Mouse (Mus musculus) midbrain, embryonic 11.5 days (tissue): ENCODE measurements at regions not wholly inside any gene's neighbourhood (a gene's known extent, or its start where the extent isn't known, plus 50 kb on each side); places are given as distances from the start of the nearest gene placed in this dataset.
"Not testable (repeated sequence)": the region's sequence is repeated elsewhere in the genome, so short reads cannot be mapped to it uniquely, and the experiment has no call there.

Experiments used
- ATAC-seq: fragments of 200-750 bp; cut with Nextera tagmentation; 2 replicates; pipeline ENCODE4 v1.8.0; 2017; ENCODE audit warnings: moderate TSS enrichment, moderate library complexity; ENCODE audit not compliant: low FRiP score
- DNase-seq: peaks from one replicate; pipeline ENCODE4 v3.0.0; 2015; ENCODE audit warnings: low spot score; ENCODE audit errors: missing footprints
- H3K27ac ChIP-seq: fragments of 300-500 bp; sonication (generic); 2 replicates; pipeline ENCODE4 v1.5.1; 2014; ENCODE audit warnings: low read depth, low read length
- H3K27me3 ChIP-seq: fragments of 300-500 bp; sonication (generic); 2 replicates; pipeline ENCODE4 v1.6.1; 2014; ENCODE audit warnings: mild to moderate bottlenecking, low read length, moderate library complexity, mixed read lengths; ENCODE audit not compliant: control insufficient read depth, insufficient read depth
- H3K36me3 ChIP-seq: fragments of 300-500 bp; sonication (generic); 2 replicates; pipeline ENCODE4 v1.6.1; 2014; ENCODE audit warnings: mild to moderate bottlenecking, low read length, moderate library complexity, mixed read lengths; ENCODE audit not compliant: control insufficient read depth, insufficient read depth
- H3K4me1 ChIP-seq: fragments of 300-500 bp; sonication (generic); 2 replicates; pipeline ENCODE4 v1.6.1; 2014; ENCODE audit warnings: low read length; ENCODE audit not compliant: control insufficient read depth, insufficient read depth
- H3K4me2 ChIP-seq: fragments of 300-500 bp; sonication (generic); 2 replicates; pipeline ENCODE4 v1.6.1; 2014; ENCODE audit warnings: mild to moderate bottlenecking, moderate library complexity
- H3K4me3 ChIP-seq: fragments of 300-500 bp; sonication (generic); 2 replicates; pipeline ENCODE4 v1.5.1; 2014; ENCODE audit warnings: low read depth, low read length
- H3K9ac ChIP-seq: fragments of 300-500 bp; sonication (generic); 2 replicates; pipeline ENCODE4 v1.6.1; 2014; ENCODE audit warnings: low read length
- H3K9me3 ChIP-seq: fragments of 300-500 bp; sonication (generic); 2 replicates; pipeline ENCODE4 v1.6.1; 2016; ENCODE audit warnings: low read length; ENCODE audit not compliant: control insufficient read depth
- WGBS: fragments of 180-500 bp; shearing (Covaris S2); extraction: QIAGEN DNeasy Blood & Tissue Kit; methylation state at CpG from one replicate; pipeline ENCODE4 v1.1.7; 2014; 5-methylcytosine and 5-hydroxymethylcytosine counted together

GRCm38 (mm10) chr10:7309927-7310326 is 97.9 kb upstream of the Cnksr3 start:
- Histone ChIP-seq H3K9ac (no peak overlapping the region), H3K36me3 (no peaks in the 10 kb centered on the region), H3K4me2 (no peak overlapping the region), H3K9me3 (no peaks in the 10 kb centered on the region), H3K4me1 (no peaks in the 10 kb centered on the region), H3K4me3 (no peak overlapping the region), H3K27me3 (no peaks in the 10 kb centered on the region), H3K27ac (no peak overlapping the region)
- ATAC-seq, result no peak
- no peak for DNase-seq
- 90% methylated on average over 3 of the region's 3 CpGs for whole genome bisulfite sequencing

DNA sequence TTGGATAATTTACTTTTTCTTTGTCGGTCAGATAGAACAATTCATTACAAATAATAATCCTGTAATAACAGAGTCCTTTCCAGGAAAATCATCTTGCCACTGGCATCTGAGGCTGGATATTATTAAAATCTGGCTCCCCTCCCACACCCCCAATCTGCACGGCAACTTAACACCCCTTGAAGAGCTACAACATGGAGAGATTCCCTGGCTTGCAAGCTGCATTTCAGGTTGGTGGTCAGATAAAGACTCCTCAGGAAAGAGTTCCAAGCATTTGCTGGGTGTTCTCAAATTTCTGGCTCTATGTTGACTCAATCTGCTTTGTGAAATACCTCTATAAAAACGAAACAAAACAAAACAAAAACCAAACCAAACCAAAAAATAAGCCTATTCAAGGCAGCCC is 93.8 kb upstream of the Cnksr3 start:
- not testable (repeated sequence) for H3K4me3 ChIP-seq, H3K4me1 ChIP-seq, H3K4me2 ChIP-seq, ATAC-seq, H3K27me3 ChIP-seq, H3K36me3 ChIP-seq, H3K9me3 ChIP-seq, H3K27ac ChIP-seq, H3K9ac ChIP-seq, DNase-seq
- WGBS, result 73% methylated on average over 3 of the region's 3 CpGs

DNA sequence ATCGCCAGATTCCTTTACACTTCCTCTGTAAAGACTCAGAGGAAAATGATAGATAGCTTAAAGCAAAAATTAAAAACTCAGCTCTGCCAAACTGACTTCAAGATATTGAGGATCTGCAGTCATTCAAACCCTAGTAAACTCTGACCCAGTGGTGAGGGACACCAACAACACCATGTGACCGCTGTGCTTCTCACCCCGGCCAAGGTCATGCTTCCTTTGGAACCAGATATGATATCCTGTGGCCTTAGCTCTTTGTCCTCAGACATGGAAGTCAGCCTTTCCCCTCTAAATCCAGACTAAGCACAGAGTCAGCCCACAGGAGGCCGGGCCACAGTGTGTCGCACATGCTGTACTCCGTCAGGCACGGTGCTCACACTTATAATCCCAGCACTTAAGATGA is 86.3 kb upstream of the Cnksr3 start:
- WGBS, result 95% methylated on average over 7 of the region's 7 CpGs
- H3K36me3 ChIP-seq, result no peaks in the 10 kb centered on the region
- H3K27me3 ChIP-seq, result no peaks in the 10 kb centered on the region
- H3K9me3 ChIP-seq, result no peaks in the 10 kb centered on the region
- no peak overlapping the region for H3K4me2 ChIP-seq
- no peaks in the 10 kb centered on the region for H3K4me1 ChIP-seq
- DNase-seq, result no peak
- no peak overlapping the region for H3K27ac ChIP-seq
- no peak overlapping the region for H3K4me3 ChIP-seq
- H3K9ac ChIP-seq, result no peak overlapping the region
- ATAC-seq, result no peak

DNA sequence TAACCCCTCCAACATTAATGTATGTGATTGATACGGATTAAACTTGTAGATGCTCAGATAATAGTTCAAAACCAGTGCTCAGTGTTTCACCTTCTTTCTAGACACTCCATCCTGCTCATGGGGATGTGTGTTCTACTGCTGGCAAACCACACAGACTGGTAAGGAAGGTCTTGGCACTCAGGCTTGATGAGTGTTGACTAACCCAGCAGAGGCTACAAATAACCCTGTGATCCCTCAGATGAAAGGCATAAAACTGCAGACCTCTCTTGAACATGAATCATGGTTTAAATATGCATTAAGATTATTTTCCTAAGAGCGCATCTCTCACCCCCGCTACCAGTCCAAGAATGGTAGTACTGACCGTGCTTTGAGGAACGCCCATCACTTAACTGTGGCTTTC is 83.9 kb upstream of the Cnksr3 start:
- no peak overlapping the region for H3K4me3 ChIP-seq
- DNase-seq (no peak), ATAC-seq (no peak)
- H3K27ac ChIP-seq, result no peak overlapping the region
- no peaks in the 10 kb centered on the region for H3K27me3 ChIP-seq
- H3K4me1 ChIP-seq, result no peaks in the 10 kb centered on the region
- no peaks in the 10 kb centered on the region for H3K36me3 ChIP-seq
- H3K4me2 ChIP-seq, result no peak overlapping the region
- 95% methylated on average over 5 of the region's 5 CpGs for WGBS
- no peaks in the 10 kb centered on the region for H3K9me3 ChIP-seq
- no peak overlapping the region for H3K9ac ChIP-seq

GRCm38 (mm10) chr10:7293203-7293602 is 81.2 kb upstream of the Cnksr3 start:
- no peaks in the 10 kb centered on the region for H3K36me3 ChIP-seq
- H3K9ac ChIP-seq, result no peak overlapping the region
- H3K4me2 ChIP-seq, result no peak overlapping the region
- no peak for DNase-seq
- H3K27ac ChIP-seq, result no peak overlapping the region
- no peak for ATAC-seq
- 73% methylated on average over 5 of the region's 5 CpGs for WGBS
- no peaks in the 10 kb centered on the region for H3K9me3 ChIP-seq
- H3K4me1 ChIP-seq, result no peaks in the 10 kb centered on the region
- no peaks in the 10 kb centered on the region for H3K27me3 ChIP-seq
- no peak overlapping the region for H3K4me3 ChIP-seq

- Histone ChIP-seq H3K27ac (no peak overlapping the region), H3K36me3 (no peaks in the 10 kb centered on the region)
- 89% methylated on average over 10 of the region's 10 CpGs for WGBS
Observed at GRCm38 (mm10) chr10:7289773-7290411, 77.9 kb upstream of the Cnksr3 start.

DNA sequence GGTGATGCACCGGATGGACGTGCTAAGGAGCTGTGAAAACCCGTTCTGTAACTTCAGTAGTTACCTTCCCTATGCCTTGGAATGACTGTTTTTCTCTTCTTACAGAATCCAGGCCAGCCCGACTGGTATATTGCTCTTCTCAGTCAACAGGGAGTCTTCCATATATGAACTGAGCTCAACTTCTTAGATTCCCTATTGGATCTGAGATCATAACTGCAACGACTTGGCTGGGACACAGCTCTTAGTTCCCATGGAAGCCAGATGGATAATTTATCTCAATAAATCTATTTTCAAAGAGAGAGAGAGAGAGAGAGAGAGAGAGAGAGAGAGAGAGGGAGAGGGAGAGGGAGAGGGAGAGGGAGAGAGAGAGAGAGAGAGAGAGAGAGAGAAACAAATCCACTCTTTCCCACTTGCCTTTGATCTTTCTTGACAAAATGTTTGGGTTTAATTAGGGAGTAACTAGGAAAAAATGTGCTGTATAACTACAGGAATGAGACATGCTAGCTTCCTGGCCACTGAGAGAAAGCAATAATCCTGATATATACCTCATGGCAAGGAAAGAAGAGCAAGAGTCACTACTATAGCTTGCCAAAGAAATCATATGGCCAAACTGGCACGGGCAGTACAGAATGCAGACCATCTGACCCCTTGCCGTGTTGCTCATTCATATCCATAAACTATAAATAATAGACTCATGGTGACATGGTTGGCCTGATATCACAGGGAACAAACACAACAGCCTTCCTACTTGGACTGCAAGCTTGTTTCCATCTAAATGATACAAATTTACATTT is 73.3 kb upstream of the Cnksr3 start:
- WGBS, result 88% methylated on average over 7 of the region's 7 CpGs
- H3K9ac ChIP-seq, result no peak overlapping the region
- H3K27ac ChIP-seq, result no peak overlapping the region
- no peaks in the 10 kb centered on the region for H3K27me3 ChIP-seq
- H3K4me1 ChIP-seq, result no peaks in the 10 kb centered on the region
- DNase-seq (no peak), ATAC-seq (no peak)
- no peaks in the 10 kb centered on the region for H3K9me3 ChIP-seq
- H3K4me3 ChIP-seq, result no peak overlapping the region
- H3K36me3 ChIP-seq, result no peaks in the 10 kb centered on the region
- no peak overlapping the region for H3K4me2 ChIP-seq

More at GRCm38 (mm10) chr10:7289773-7290411, 77.9 kb upstream of the Cnksr3 start:
- Histone ChIP-seq H3K4me2 (no peak overlapping the region), H3K4me1 (no peaks in the 10 kb centered on the region), H3K27me3 (no peaks in the 10 kb centered on the region), H3K9ac (no peak overlapping the region), H3K4me3 (no peak overlapping the region), H3K9me3 (no peaks in the 10 kb centered on the region)
- DNase-seq (no peak), ATAC-seq (no peak)

DNA sequence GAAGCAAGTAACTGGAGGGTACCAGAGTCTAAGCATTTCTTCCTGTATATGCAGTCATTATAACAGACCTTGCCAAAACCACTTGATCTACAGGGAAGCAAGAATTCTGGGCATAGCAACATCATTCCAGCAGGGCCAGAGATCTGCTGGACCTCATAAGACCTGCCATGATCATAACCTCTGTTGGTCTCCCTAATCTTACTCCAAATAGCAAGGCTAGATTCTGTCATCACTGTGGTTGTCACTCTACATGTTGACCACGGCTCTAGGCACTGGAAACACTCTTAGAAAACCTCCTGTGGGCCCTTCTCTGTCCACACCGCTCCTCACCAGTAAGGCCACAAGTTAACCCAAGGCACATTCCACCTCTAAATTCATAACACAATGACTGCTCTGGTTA is 68.4 kb upstream of the Cnksr3 start:
- Histone ChIP-seq H3K4me1 (no peaks in the 10 kb centered on the region), H3K27me3 (no peaks in the 10 kb centered on the region), H3K4me2 (no peak overlapping the region), H3K9ac (no peak overlapping the region), H3K9me3 (no peaks in the 10 kb centered on the region), H3K36me3 (no peaks in the 10 kb centered on the region), H3K27ac (no peak overlapping the region), H3K4me3 (no peak overlapping the region)
- no peak for DNase-seq
- 88% methylated on average over 2 of the region's 2 CpGs for WGBS
- ATAC-seq, result no peak

GRCm38 (mm10) chr10:7278820-7279219 is 66.8 kb upstream of the Cnksr3 start:
- Histone ChIP-seq H3K4me1 (no peaks in the 10 kb centered on the region), H3K9ac (no peak overlapping the region), H3K27ac (no peak overlapping the region), H3K27me3 (no peaks in the 10 kb centered on the region), H3K36me3 (no peaks in the 10 kb centered on the region), H3K4me3 (no peak overlapping the region), H3K4me2 (no peak overlapping the region), H3K9me3 (no peaks in the 10 kb centered on the region)
- no peak for ATAC-seq
- DNase-seq, result no peak
- 63% methylated on average over 5 of the region's 5 CpGs for WGBS
